Mouse (Mus musculus): ENCODE measurements at regions not wholly inside any gene's neighbourhood (a gene's known extent, or its start where the extent isn't known, plus 50 kb on each side); places are given as distances from the start of the nearest gene placed in this dataset.
A peak's percentile ranks its signal among the peaks of the same experiment; 100 is the strongest.

- intact Hi-C loops (cut with DNase I), result no loop called here
- no peak for DNase-seq
Measured at GRCm38 (mm10) chr1:129219098-129219497, 54.0 kb upstream of the Thsd7b start.

GRCm38 (mm10) chr1:129208806-129209205 lies 64.3 kb upstream of the Thsd7b start:
- DNase-seq, result no peak
- intact Hi-C loops (cut with DNase I), result no loop called here

GRCm38 (mm10) chr1:129208406-129208805 lies 64.7 kb upstream of the Thsd7b start:
- intact Hi-C loops (cut with DNase I), result no loop called here
- DNase-seq, result no peak

GRCm38 (mm10) chr1:129207674-129208073 lies 65.4 kb upstream of the Thsd7b start:
- intact Hi-C loops (cut with DNase I), result no loop called here
- no peak for DNase-seq

GRCm38 (mm10) chr1:129180174-129180759 lies 92.8 kb upstream of the Thsd7b start:
- intact Hi-C loops (cut with DNase I), result no loop called here
- no peak for DNase-seq

GRCm38 (mm10) chr1:129169936-129170335 lies 103.2 kb upstream of the Thsd7b start:
- DNase-seq, result no peak
- intact Hi-C loops (cut with DNase I), result no loop called here

- DNase-seq, result peak; percentile 3 to 14
- intact Hi-C loops (cut with DNase I), result no loop called here
Measured at GRCm38 (mm10) chr1:129150643-129151042, 122.5 kb upstream of the Thsd7b start.

GRCm38 (mm10) chr1:129148733-129149388 lies 124.2 kb upstream of the Thsd7b start:
- intact Hi-C loops (cut with DNase I), result no loop called here
- DNase-seq, result no peak

- intact Hi-C loops (cut with DNase I), result no loop called here
- DNase-seq, result no peak
Measured at GRCm38 (mm10) chr1:129146395-129147094, 126.6 kb upstream of the Thsd7b start.

- DNase-seq, result no peak
- intact Hi-C loops (cut with DNase I), result no loop called here
Measured at GRCm38 (mm10) chr1:129138783-129139182, 134.3 kb upstream of the Thsd7b start.

- intact Hi-C loops (cut with DNase I), result no loop called here
- DNase-seq, result no peak
Measured at GRCm38 (mm10) chr1:129106961-129107557, 166.0 kb upstream of the Thsd7b start.

GRCm38 (mm10) chr1:129100997-129101396 lies 172.1 kb upstream of the Thsd7b start:
- intact Hi-C loops (cut with DNase I), result no loop called here
- peak; percentile 26 to 41 for DNase-seq

- intact Hi-C loops (cut with DNase I), result loop anchor here (2.0 kb wide), 1 partner anchor 203 kb away; no protein-coding TSS in a partner anchor
- no peak for DNase-seq
Measured at GRCm38 (mm10) chr1:129078274-129078673, 194.8 kb upstream of the Thsd7b start.

- peak; percentile 89 to 90 for DNase-seq
- intact Hi-C loops (cut with DNase I), result no loop called here
Measured at GRCm38 (mm10) chr1:129057182-129057581, 215.9 kb upstream of the Thsd7b start.

- intact Hi-C loops (cut with DNase I), result no loop called here
- DNase-seq, result peak in 1 of 2 experiments; percentile 6
Measured at GRCm38 (mm10) chr1:129055252-129055651, 217.8 kb upstream of the Thsd7b start.

GRCm38 (mm10) chr1:129033707-129034106 lies 239.4 kb upstream of the Thsd7b start:
- DNase-seq, result no peak
- intact Hi-C loops (cut with DNase I), result no loop called here

GRCm38 (mm10) chr1:129005899-129006298 lies 267.2 kb upstream of the Thsd7b start:
- intact Hi-C loops (cut with DNase I), result loop anchor here (10.0 kb wide), 1 partner anchor 131 kb away; no protein-coding TSS in a partner anchor
- DNase-seq, result no peak

- intact Hi-C loops (cut with DNase I), result loop anchor here (10.0 kb wide), 1 partner anchor 127 kb away; no protein-coding TSS in a partner anchor
- DNase-seq, result no peak
Measured at GRCm38 (mm10) chr1:129002286-129002685, 270.8 kb upstream of the Thsd7b start.

GRCm38 (mm10) chr1:129001766-129002165 lies 271.3 kb upstream of the Thsd7b start:
- intact Hi-C loops (cut with DNase I), result loop anchor here (10.0 kb wide), 1 partner anchor 127 kb away; no protein-coding TSS in a partner anchor

GRCm38 (mm10) chr1:128999741-129000517 lies 273.2 kb upstream of the Thsd7b start:
- no peak for DNase-seq
- intact Hi-C loops (cut with DNase I), result loop anchor here (10.0 kb wide), 1 partner anchor 125 kb away; no protein-coding TSS in a partner anchor

More at GRCm38 (mm10) chr1:129001766-129002165, 271.3 kb upstream of the Thsd7b start:
- no peak for DNase-seq

All from heart, postnatal 10 days (tissue).